Mouse (Mus musculus) hindbrain, embryonic 14.5 days (tissue): ENCODE data around the gene Plin1. TPM values are rescaled to one million over a fixed set of nuclear protein-coding genes. Genes with fewer than 3 reads are reported as not detected.
A peak's percentile ranks its signal among the peaks of the same experiment; 100 is the strongest.

Source experiments
- ATAC-seq: fragments of 200-750 bp; cut with Nextera tagmentation; 2 replicates; pipeline ENCODE4 v1.8.0; 2017; ENCODE audit warnings: moderate number of reproducible peaks, mild to moderate bottlenecking, moderate TSS enrichment, moderate library complexity; ENCODE audit not compliant: low FRiP score
- DNase-seq: peaks from one replicate; pipeline ENCODE4 v3.0.0-alpha.2; 2015; ENCODE audit warnings: low spot score
- H3K27ac ChIP-seq: fragments of 300-500 bp; sonication (generic); 2 replicates; pipeline ENCODE4 v1.5.1; 2014; ENCODE audit warnings: mild to moderate bottlenecking, moderate library complexity
- H3K27me3 ChIP-seq: fragments of 300-500 bp; sonication (generic); 2 replicates; pipeline ENCODE4 v1.6.1; 2014; ENCODE audit warnings: mild to moderate bottlenecking, low read length, mixed read lengths; ENCODE audit not compliant: control insufficient read depth, insufficient read depth
- H3K36me3 ChIP-seq: fragments of 300-500 bp; sonication (generic); replicated peaks from 2 replicates; pipeline ENCODE4 v1.6.1; 2014; ENCODE audit not compliant: control insufficient read depth, insufficient read depth
- H3K4me1 ChIP-seq: fragments of 300-500 bp; sonication (generic); replicated peaks from 2 replicates; pipeline ENCODE4 v1.6.1; 2014; ENCODE audit warnings: antibody characterized with exemption, low read length, mixed read lengths; ENCODE audit not compliant: control insufficient read depth, insufficient read depth
- H3K4me2 ChIP-seq: fragments of 300-500 bp; sonication (generic); replicated peaks from 2 replicates; pipeline ENCODE4 v1.6.1; 2014; ENCODE audit warnings: mild to moderate bottlenecking, moderate library complexity
- H3K4me3 ChIP-seq: fragments of 300-500 bp; sonication (generic); replicated peaks from 2 replicates; pipeline ENCODE4 v1.5.1; 2014; ENCODE audit warnings: mild to moderate bottlenecking, low read length
- H3K9ac ChIP-seq: fragments of 300-500 bp; sonication (generic); 2 replicates; pipeline ENCODE4 v1.6.1; 2014
- H3K9me3 ChIP-seq: fragments of 300-500 bp; sonication (generic); 2 replicates; pipeline ENCODE4 v1.6.1; 2016; ENCODE audit warnings: low read length; ENCODE audit not compliant: control insufficient read depth
- WGBS: fragments of 180-500 bp; shearing (Covaris S2); extraction: QIAGEN DNeasy Blood & Tissue Kit; methylation state at CpG from one replicate; pipeline ENCODE4 v1.1.7; 2014; 5-methylcytosine and 5-hydroxymethylcytosine counted together
- polyA plus RNA-seq: library from polyadenylated mRNA; unstranded; fragments of >200 nt; fragmentation: Nextera tagmentation; extraction: Ambion mirVana; gene quantifications from 2 replicates; pipeline ENCODE4 v1.2.1, GENCODE M21; 2014

Gene Plin1
- polyA plus RNA-seq, 1 experiment from 2014 or later = 0.19 TPM

- peak overlapping the region; percentile 71 for H3K9ac ChIP-seq
- WGBS = 25% methylated on average over 11 of the region's 11 CpGs
- ATAC-seq (no peak), DNase-seq (no peak)
- no peaks in the 10 kb centered on the region for H3K36me3 ChIP-seq
- H3K27me3 ChIP-seq = no peaks in the 10 kb centered on the region
- peak overlapping the region; percentile 74 for H3K4me3 ChIP-seq
- H3K9me3 ChIP-seq = no peaks in the 10 kb centered on the region
- peaks cover 6% of the 10 kb centered on the region; the same call in 1 of the 2 replicates for H3K4me1 ChIP-seq
- no peak overlapping the region for H3K27ac ChIP-seq
- H3K4me2 ChIP-seq = peak overlapping the region; percentile 97
Observed at GRCm38 (mm10) chr7:79742277-79742658, 9.6 kb upstream of the Plin1 start.

- Histone ChIP-seq H3K9me3 (no peaks in the 10 kb centered on the region), H3K4me3 (no peak overlapping the region), H3K4me2 (no peak overlapping the region), H3K27me3 (no peaks in the 10 kb centered on the region), H3K36me3 (0 out of 2 replicates have a peak, but pooled peaks cover 8% of the 10 kb centered on the region), H3K4me1 (peaks cover 6% of the 10 kb centered on the region; the same call in 1 of the 2 replicates), H3K27ac (no peak overlapping the region), H3K9ac (no peak overlapping the region)
- 80% methylated on average over 4 of the region's 4 CpGs for WGBS
- DNase-seq (no peak), ATAC-seq (no peak)
Observed at GRCm38 (mm10) chr7:79740279-79740678, 7.6 kb upstream of the Plin1 start.

GRCm38 (mm10) chr7:79738913-79739312 lies 6.2 kb upstream of the Plin1 start:
- WGBS = 95% methylated on average over 2 of the region's 2 CpGs
- 0 out of 2 replicates have a peak, but pooled peaks cover 8% of the 10 kb centered on the region for H3K36me3 ChIP-seq

GRCm38 (mm10) chr7:79736511-79736910 lies 3.8 kb upstream of the Plin1 start:
- Histone ChIP-seq H3K9ac (no peak overlapping the region), H3K4me1 (no peaks in the 10 kb centered on the region), H3K4me3 (no peak overlapping the region), H3K36me3 (0 out of 2 replicates have a peak, but pooled peaks cover 8% of the 10 kb centered on the region), H3K27me3 (no peaks in the 10 kb centered on the region), H3K27ac (no peak overlapping the region), H3K9me3 (no peaks in the 10 kb centered on the region), H3K4me2 (no peak overlapping the region)
- WGBS = 94% methylated on average over 14 of the region's 14 CpGs
- ATAC-seq (no peak), DNase-seq (no peak)

More at GRCm38 (mm10) chr7:79738913-79739312, 6.2 kb upstream of the Plin1 start:
- ATAC-seq (no peak), DNase-seq (no peak)
- no peak overlapping the region for H3K4me3 ChIP-seq
- H3K9ac ChIP-seq = no peak overlapping the region
- H3K27me3 ChIP-seq = no peaks in the 10 kb centered on the region
- no peaks in the 10 kb centered on the region for H3K9me3 ChIP-seq
- no peak overlapping the region for H3K27ac ChIP-seq
- H3K4me2 ChIP-seq = no peak overlapping the region
- peaks cover 6% of the 10 kb centered on the region; the same call in 1 of the 2 replicates for H3K4me1 ChIP-seq

DNA sequence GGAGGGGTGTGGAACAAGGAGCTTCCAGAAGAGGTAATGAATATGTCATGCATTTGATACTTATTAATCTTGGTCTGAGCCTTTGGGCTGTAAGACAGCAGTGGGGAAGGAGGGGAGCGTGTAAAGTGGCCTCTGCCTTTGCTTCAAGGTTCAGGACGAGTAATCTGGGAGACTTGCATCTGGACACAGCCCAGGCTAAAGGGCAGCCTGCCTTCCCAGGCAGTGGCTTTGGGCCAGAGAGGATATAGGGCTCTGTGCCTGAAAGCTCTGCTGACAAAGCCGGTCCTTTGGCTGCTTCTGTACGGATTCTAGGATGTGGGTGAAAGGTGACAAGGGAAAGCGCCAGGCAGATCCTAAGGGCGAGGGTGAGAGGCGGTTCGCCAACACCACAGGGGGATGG lies 1.9 kb upstream of the Plin1 start:
- H3K9me3 ChIP-seq = no peaks in the 10 kb centered on the region
- H3K4me2 ChIP-seq = no peak overlapping the region
- no peaks in the 10 kb centered on the region for H3K4me1 ChIP-seq
- no peaks in the 10 kb centered on the region for H3K27me3 ChIP-seq
- ATAC-seq = no peak
- H3K36me3 ChIP-seq = 0 out of 2 replicates have a peak, but pooled peaks cover 8% of the 10 kb centered on the region
- no peak overlapping the region for H3K4me3 ChIP-seq
- H3K27ac ChIP-seq = no peak overlapping the region
- 82% methylated on average over 8 of the region's 8 CpGs for WGBS
- no peak overlapping the region for H3K9ac ChIP-seq
- no peak for DNase-seq

DNA sequence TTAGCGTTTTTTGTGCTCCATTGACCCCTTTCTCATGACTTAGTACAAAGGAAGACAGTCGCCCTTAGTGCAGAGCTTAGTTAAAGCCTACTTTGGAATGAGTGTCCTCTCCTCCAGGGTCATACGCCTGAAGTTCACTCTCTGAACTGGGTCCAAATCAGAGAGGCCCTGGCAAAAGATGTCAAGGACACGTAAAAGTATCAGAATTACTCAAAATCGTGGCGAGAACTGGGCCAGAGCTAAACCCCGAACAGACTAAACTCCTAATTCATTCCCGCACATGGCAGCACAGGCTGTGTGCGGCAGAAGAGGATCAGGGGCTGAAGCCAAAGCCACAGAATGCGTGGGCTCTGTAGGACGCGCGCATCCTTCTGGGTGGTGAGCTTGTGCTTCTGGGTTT lies 1.3 kb downstream of the Plin1 start:
- Histone ChIP-seq H3K9me3 (no peaks in the 10 kb centered on the region), H3K9ac (no peak overlapping the region), H3K27ac (no peak overlapping the region), H3K27me3 (no peaks in the 10 kb centered on the region), H3K4me3 (no peak overlapping the region), H3K36me3 (0 out of 2 replicates have a peak, but pooled peaks cover under 1% of the 10 kb centered on the region), H3K4me1 (no peaks in the 10 kb centered on the region), H3K4me2 (no peak overlapping the region)
- ATAC-seq = no peak
- 80% methylated on average over 13 of the region's 13 CpGs for WGBS
- DNase-seq = no peak

GRCm38 (mm10) chr7:79729743-79730370 lies 2.8 kb downstream of the Plin1 start:
- no peaks in the 10 kb centered on the region for H3K27me3 ChIP-seq
- H3K27ac ChIP-seq = no peak overlapping the region
- 66% methylated on average over 11 of the region's 11 CpGs for WGBS
- H3K4me1 ChIP-seq = no peaks in the 10 kb centered on the region
- H3K9ac ChIP-seq = no peak overlapping the region
- ATAC-seq (no peak), DNase-seq (no peak)
- no peaks in the 10 kb centered on the region for H3K9me3 ChIP-seq
- H3K4me2 ChIP-seq = no peak overlapping the region
- H3K4me3 ChIP-seq = no peak overlapping the region
- no peaks in the 10 kb centered on the region for H3K36me3 ChIP-seq

DNA sequence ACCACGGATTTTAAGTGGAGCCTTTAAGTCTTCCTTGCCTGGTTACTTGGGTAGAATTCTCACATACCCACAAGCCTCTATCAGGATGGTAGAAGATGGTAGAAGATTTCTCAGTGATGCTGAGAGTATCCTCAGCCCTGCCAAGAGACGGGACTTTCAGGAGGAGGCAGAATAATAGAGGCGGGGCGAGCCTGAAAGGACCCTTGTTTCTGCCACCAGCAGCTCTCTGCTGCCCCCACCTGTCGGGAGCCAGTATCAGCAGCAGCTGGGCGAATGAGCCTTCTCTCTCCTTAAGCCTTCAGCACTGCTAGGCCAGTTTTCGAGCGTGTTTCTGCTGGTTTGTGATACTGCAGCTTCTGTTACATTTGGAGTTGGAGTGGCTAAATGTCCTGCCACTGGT lies 3.5 kb downstream of the Plin1 start:
- no peak overlapping the region for H3K4me2 ChIP-seq
- H3K36me3 ChIP-seq = no peaks in the 10 kb centered on the region
- H3K27me3 ChIP-seq = no peaks in the 10 kb centered on the region
- DNase-seq (peak; percentile 67), ATAC-seq (peak; percentile 40; the same call in 1 of the 2 replicates)
- no peak overlapping the region for H3K27ac ChIP-seq
- H3K9ac ChIP-seq = no peak overlapping the region
- no peak overlapping the region for H3K4me3 ChIP-seq
- H3K4me1 ChIP-seq = no peaks in the 10 kb centered on the region
- H3K9me3 ChIP-seq = no peaks in the 10 kb centered on the region
- WGBS = 8% methylated on average over 8 of the region's 8 CpGs

GRCm38 (mm10) chr7:79728219-79728618 lies 4.5 kb downstream of the Plin1 start:
- Histone ChIP-seq H3K9ac (no peak overlapping the region), H3K27ac (no peak overlapping the region), H3K36me3 (no peaks in the 10 kb centered on the region), H3K9me3 (no peaks in the 10 kb centered on the region), H3K4me2 (no peak overlapping the region), H3K4me3 (no peak overlapping the region), H3K27me3 (peaks cover under 1% of the 10 kb centered on the region; the same call in 1 of the 2 replicates), H3K4me1 (no peaks in the 10 kb centered on the region)
- WGBS = 32% methylated on average over 6 of the region's 6 CpGs
- ATAC-seq (no peak), DNase-seq (peak; percentile 47)
